Mouse (Mus musculus): Measurements from ENCODE around the gene Lgr4. TPM values are rescaled to one million over a fixed set of nuclear protein-coding genes. Genes with fewer than 3 reads are reported as not detected.

The Lgr4 gene
- polyA plus RNA-seq, 1 experiment from 2014 or later = 7.8 TPM

DNA sequence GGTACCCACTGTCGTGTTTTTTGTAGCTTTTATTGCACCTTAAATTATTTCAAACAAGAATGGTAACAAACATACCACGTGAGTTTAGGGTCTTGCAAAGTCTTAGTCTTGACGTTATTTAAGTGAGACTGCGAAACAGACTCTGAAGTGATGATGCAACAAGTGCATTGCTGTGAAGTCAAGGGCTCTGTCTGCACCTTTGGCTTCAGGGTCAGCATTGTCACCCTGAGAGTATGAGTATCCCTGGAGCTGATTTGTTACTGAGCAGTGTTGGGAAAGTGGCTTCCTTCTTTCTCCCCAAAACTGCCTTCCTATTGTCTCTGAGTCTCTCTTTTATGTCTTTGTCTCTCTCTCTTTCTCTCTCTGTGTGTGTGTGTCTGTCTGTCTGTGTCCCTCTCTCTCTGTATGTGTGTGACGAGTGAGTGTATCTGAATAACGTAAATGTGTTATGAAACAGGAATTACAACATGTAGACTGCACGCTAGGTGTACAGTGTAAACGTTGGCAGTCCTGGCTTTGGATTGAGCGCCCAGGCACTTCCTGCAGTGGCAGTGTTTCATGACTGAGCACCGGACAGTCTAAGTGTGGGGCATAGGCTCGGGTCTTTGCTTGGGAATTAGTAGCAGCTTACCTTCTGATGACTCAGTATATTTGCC lies 18.4 kb downstream of the Lgr4 start:
- no peaks in the 10 kb centered on the region for H3K9me3 ChIP-seq
- ATAC-seq (ENCODE audit: low FRiP score) = peak; percentile 39; the same call in 1 of the 2 replicates
- H3K4me2 ChIP-seq = no peak overlapping the region
- H3K27ac ChIP-seq = no peak overlapping the region
- H3K4me1 ChIP-seq = peaks cover 16% of the 10 kb centered on the region; the same call in 1 of the 2 replicates
- H3K27me3 ChIP-seq = peaks cover 66% of the 10 kb centered on the region
- WGBS = 41% methylated on average over 11 of the region's 11 CpGs
- H3K4me3 ChIP-seq (replicated peaks) = no peak overlapping the region
- no peak overlapping the region for H3K9ac ChIP-seq
- H3K36me3 ChIP-seq (replicated peaks) = no peaks in the 10 kb centered on the region

DNA sequence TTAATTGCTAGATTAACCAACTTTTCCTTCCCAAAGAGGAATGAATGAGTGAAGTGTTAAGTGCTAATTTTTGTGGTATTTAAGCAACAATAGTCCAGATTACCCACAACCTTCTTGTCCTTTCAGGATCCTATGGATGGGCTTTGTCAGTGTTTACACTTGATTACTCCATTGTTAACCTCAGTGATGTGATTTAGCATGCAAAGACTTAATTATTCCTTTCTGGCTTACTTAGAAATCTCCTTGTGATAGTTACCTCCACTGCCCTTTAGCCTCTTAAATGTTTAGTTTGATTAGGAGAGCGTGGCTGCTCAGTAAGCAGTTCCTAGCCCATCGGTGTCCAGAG lies 18.9 kb downstream of the Lgr4 start:
- ATAC-seq (ENCODE audit: low FRiP score) = 0 out of 2 replicates have a peak, but pooled peaks have one; percentile 5
- H3K27me3 ChIP-seq = peaks cover 65% of the 10 kb centered on the region
- no peak overlapping the region for H3K27ac ChIP-seq
- H3K4me3 ChIP-seq (replicated peaks) = no peak overlapping the region
- 16% methylated on average over 2 of the region's 2 CpGs for WGBS
- H3K36me3 ChIP-seq (replicated peaks) = no peaks in the 10 kb centered on the region
- H3K4me1 ChIP-seq = peaks cover 16% of the 10 kb centered on the region; the same call in 1 of the 2 replicates
- H3K9me3 ChIP-seq = no peaks in the 10 kb centered on the region
- H3K9ac ChIP-seq = no peak overlapping the region
- H3K4me2 ChIP-seq = no peak overlapping the region

DNA sequence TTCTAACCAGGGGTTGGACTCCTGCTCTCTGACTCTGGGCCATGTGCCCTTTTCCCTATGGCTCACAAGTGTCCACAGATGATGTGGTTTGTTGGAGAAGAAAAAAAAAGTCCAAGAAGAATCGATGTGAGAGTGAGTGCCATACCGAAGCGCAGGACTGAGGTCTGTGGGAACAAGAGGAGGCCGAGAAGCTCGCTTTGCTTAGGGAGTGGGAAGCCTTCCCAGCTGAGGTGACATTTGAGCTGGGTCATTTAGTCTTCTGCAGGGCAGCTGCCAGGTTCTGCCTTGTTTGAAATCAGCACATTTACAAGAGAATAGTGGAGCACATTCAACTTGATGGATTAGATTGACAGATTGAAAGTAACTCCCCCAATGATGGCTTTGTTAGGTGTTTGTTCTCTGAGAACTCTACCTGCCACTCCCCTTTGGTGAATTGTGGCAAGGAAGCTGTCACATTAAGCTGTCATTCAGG lies 24.6 kb downstream of the Lgr4 start:
- peak; percentile 66 for ATAC-seq (ENCODE audit: low FRiP score)
- Histone ChIP-seq H3K4me1 (peaks cover 37% of the 10 kb centered on the region), H3K9me3 (no peaks in the 10 kb centered on the region), H3K27ac (peak overlapping the region; percentile 61), H3K27me3 (peaks cover 53% of the 10 kb centered on the region), H3K4me2 (0 out of 2 replicates have a peak overlapping the region, but pooled peaks have one; percentile 3), H3K4me3 (replicated peaks) (no peak overlapping the region), H3K36me3 (replicated peaks) (no peaks in the 10 kb centered on the region), H3K9ac (no peak overlapping the region)
- under 1% methylated on average over 5 of the region's 5 CpGs for WGBS

DNA sequence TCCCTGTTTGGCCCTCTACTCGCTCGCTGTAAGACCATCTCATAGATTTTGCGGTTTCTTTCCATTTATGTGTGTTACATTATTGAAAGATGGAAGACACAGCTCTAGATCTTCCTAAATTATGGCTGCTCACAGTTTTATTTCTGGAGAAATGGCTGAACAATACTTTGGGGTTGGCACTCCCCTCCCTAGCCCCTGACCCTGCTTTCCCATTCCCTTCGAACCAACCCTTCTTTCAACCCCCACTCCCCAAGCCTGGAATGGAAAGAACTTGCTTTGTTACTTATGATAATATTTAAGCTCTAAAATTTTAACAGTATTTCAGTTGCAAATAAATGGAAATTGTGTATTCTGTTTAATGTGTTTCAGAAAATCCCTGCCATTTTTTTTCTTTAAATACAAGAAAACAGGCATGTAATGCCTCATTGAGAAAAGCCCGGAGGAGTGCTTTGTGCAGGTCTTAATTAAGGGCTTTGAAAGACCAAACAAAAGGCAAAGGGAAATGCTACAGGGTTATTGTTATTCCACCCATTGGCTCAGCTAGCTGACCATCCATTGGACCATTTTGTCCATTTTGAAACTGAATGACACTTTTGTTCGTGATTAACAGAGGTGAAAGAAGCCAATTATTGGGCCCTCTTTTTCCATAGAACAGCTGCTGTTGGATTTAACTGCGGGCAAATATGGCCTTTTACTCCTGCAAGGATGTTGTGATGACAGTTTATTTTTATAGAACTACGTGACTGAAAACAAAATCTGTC lies 25.5 kb downstream of the Lgr4 start:
- 10% methylated on average over 8 of the region's 8 CpGs for WGBS
- ATAC-seq (ENCODE audit: low FRiP score) = peak; percentile 86
- Histone ChIP-seq H3K27ac (peak overlapping the region; percentile 68), H3K9ac (no peak overlapping the region), H3K9me3 (no peaks in the 10 kb centered on the region), H3K4me2 (peak overlapping the region; percentile 15; the same call in 1 of the 2 replicates), H3K4me3 (replicated peaks) (no peak overlapping the region), H3K27me3 (peaks cover 60% of the 10 kb centered on the region), H3K36me3 (replicated peaks) (no peaks in the 10 kb centered on the region), H3K4me1 (peaks cover 37% of the 10 kb centered on the region)

DNA sequence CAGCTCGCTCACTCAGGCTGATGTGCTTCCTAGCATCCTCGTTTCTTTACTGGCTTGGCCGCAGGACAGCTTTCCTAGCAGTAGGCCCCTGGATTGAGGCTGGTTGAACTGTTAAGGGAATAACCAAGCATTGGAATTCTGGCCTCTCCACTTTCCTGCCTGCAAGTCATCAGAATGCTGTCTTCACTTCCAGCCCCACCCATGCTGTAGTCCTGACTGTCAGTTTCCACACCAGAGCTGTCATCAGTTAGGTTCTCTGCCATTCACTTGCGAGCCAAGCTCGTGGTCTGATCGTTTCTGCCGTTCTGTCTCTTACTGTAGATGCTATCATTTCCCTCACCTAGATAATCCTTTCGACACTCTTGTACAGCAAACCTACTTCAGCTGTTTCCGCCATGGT lies 27.5 kb downstream of the Lgr4 start:
- Histone ChIP-seq H3K4me3 (replicated peaks) (no peak overlapping the region), H3K27me3 (peaks cover 56% of the 10 kb centered on the region), H3K4me1 (peaks cover 37% of the 10 kb centered on the region), H3K4me2 (no peak overlapping the region), H3K36me3 (replicated peaks) (no peaks in the 10 kb centered on the region), H3K9ac (no peak overlapping the region), H3K9me3 (no peaks in the 10 kb centered on the region), H3K27ac (no peak overlapping the region)
- 73% methylated on average over 9 of the region's 9 CpGs for WGBS
- no peak for ATAC-seq (ENCODE audit: low FRiP score)

DNA sequence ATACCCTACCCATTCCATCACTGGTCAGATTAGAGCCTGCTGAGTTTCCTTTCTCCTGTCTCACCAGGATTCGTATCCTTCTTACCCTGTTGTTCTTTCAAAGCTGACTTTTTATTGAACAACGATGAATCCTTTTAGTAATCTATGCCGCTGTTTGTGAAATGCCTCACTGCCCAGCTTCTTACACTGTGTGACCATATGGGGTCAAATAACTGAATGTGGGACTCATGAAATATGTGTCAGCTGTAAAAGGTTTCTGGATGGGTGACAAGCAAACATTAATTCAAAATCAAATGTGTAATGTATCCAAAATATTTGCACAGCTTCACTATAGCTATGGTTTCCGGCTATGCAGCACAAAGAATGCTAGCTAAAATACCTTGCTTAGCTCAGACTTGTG lies 28.1 kb downstream of the Lgr4 start:
- ATAC-seq (ENCODE audit: low FRiP score) = no peak
- H3K9me3 ChIP-seq = no peaks in the 10 kb centered on the region
- H3K9ac ChIP-seq = no peak overlapping the region
- H3K27me3 ChIP-seq = peaks cover 60% of the 10 kb centered on the region
- peaks cover 41% of the 10 kb centered on the region for H3K4me1 ChIP-seq
- no peak overlapping the region for H3K4me3 ChIP-seq (replicated peaks)
- no peak overlapping the region for H3K27ac ChIP-seq
- H3K4me2 ChIP-seq = no peak overlapping the region
- WGBS = 53% methylated on average over 4 of the region's 4 CpGs
- no peaks in the 10 kb centered on the region for H3K36me3 ChIP-seq (replicated peaks)

DNA sequence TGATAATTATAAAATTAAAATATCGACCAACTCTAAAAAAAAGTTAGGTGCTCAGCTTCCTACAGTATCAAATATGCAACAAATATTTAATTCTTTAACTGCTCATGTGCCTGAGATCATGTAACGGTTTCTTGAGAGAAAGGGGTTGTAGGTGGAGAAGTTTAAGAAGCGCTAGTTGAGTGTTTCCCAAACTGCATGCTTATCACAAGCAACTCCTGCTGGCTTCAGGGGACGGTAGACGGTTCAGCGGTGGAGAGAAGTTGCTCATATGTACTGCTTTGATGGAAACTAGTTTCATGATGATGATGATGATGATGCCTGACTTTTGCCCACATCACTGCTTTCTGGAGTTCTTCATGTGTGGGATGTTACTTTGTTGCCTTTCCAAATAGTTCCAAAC lies 29.0 kb downstream of the Lgr4 start:
- no peaks in the 10 kb centered on the region for H3K36me3 ChIP-seq (replicated peaks)
- WGBS = 93% methylated on average over 6 of the region's 6 CpGs
- no peaks in the 10 kb centered on the region for H3K9me3 ChIP-seq
- no peak overlapping the region for H3K27ac ChIP-seq
- H3K27me3 ChIP-seq = peaks cover 69% of the 10 kb centered on the region
- ATAC-seq (ENCODE audit: low FRiP score) = no peak
- H3K9ac ChIP-seq = no peak overlapping the region
- peaks cover 41% of the 10 kb centered on the region for H3K4me1 ChIP-seq
- H3K4me2 ChIP-seq = no peak overlapping the region
- H3K4me3 ChIP-seq (replicated peaks) = no peak overlapping the region

DNA sequence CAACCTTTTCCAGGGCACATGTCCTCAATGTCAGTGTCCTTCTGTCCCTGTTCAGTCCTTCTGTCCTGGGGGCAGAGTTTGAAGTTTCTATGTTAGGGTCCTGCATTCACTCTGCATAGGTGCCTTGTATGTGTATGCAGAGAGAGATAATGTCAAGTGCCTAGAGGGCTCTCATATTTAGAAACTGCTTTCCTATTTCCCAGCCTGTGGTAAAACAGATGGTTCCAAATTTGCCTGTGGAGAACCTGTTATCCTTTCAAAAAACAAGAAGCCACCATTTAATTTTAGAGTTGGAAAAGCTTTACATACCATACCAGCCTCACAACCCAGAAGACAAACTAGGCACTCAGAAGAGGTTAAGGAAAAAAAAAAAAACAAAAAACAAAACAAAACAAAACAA lies 32.1 kb downstream of the Lgr4 start:
- H3K27me3 ChIP-seq = peaks cover 87% of the 10 kb centered on the region
- H3K4me1 ChIP-seq = peaks cover 32% of the 10 kb centered on the region
- H3K27ac ChIP-seq = no peak overlapping the region
- no peak for ATAC-seq (ENCODE audit: low FRiP score)
- H3K9ac ChIP-seq = no peak overlapping the region
- no peak overlapping the region for H3K4me3 ChIP-seq (replicated peaks)
- H3K4me2 ChIP-seq = no peak overlapping the region
- H3K36me3 ChIP-seq (replicated peaks) = no peaks in the 10 kb centered on the region
- no peaks in the 10 kb centered on the region for H3K9me3 ChIP-seq

DNA sequence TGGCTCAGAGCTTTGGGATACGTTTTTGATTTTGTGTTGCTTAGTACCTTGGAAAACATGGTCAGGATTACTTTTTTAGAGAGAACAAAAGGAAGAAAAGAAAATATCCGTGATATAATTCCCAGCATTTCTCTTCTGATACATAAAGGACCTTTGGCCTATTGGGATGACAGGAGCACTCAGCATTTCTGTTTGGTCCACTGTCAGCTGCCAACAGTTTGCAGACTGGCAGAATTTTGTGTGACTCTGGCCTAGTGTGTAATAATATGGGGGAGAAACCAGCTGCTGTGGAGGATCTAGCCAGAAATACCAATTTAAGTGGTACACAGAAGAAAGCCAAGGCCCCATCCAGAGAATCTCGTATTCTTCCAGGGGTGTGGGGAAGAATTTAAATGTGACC lies 32.9 kb downstream of the Lgr4 start:
- no peak overlapping the region for H3K27ac ChIP-seq
- no peak overlapping the region for H3K9ac ChIP-seq
- no peak for ATAC-seq (ENCODE audit: low FRiP score)
- no peaks in the 10 kb centered on the region for H3K36me3 ChIP-seq (replicated peaks)
- peaks cover 87% of the 10 kb centered on the region for H3K27me3 ChIP-seq
- WGBS = 67% methylated on average over 3 of the region's 3 CpGs
- H3K4me2 ChIP-seq = no peak overlapping the region
- H3K4me3 ChIP-seq (replicated peaks) = no peak overlapping the region
- H3K4me1 ChIP-seq = peaks cover 33% of the 10 kb centered on the region
- no peaks in the 10 kb centered on the region for H3K9me3 ChIP-seq

DNA sequence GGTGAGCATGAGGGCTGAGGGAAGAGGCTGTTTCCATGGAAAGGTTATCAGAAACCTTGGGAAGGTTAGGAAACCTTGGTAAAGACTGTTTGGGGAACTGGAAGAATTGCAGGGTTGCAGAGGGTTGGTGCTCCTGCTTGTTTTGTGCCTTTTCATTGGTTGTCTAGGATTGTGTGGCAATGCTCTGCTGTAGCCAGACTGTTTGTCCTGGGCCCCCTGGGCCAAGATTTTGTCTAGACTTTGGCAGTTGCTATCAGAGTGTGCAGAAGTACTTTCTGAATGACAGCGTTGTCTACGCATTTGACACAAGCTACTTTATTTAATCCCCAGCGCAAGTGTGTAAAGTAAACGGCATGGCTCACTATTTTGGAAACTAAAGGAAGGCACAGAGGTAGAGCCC lies 33.6 kb downstream of the Lgr4 start:
- no peak overlapping the region for H3K4me2 ChIP-seq
- H3K4me1 ChIP-seq = peaks cover 32% of the 10 kb centered on the region
- ATAC-seq (ENCODE audit: low FRiP score) = no peak
- 80% methylated on average over 4 of the region's 4 CpGs for WGBS
- H3K27me3 ChIP-seq = peaks cover 84% of the 10 kb centered on the region
- H3K27ac ChIP-seq = no peak overlapping the region
- H3K36me3 ChIP-seq (replicated peaks) = no peaks in the 10 kb centered on the region
- no peak overlapping the region for H3K4me3 ChIP-seq (replicated peaks)
- H3K9ac ChIP-seq = no peak overlapping the region
- H3K9me3 ChIP-seq = no peaks in the 10 kb centered on the region

DNA sequence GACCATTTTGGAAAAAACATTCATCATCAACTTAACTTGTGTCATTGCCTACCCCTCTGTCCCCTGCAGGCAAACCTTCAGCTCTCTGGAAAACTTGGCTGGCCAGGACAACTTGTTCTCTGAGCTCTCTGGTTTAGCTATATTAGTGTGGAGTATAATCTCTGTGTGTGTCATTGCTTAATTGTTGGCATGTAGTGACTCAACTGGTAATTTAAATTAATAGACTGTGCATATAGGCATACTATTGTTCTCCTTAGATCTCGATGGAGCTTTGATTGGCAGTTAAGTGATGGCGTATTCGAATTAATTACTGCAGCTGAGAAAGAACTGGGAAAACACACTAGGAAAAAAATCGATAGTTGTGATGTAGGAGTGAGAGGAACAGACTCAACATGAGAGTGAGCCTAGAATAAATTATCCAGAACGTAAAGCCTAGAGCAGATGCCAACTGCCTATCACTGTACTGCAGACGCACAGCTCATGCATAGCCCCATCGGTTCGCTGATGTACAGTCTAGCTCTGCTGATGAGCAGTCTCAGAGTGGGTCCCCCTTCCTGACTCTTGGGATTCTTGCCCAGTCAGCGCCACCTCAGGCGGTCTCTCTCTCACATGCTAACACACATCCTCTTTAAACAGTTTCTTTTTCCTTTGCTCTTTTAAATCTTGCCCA lies 35.7 kb downstream of the Lgr4 start:
- no peaks in the 10 kb centered on the region for H3K9me3 ChIP-seq
- 54% methylated on average over 10 of the region's 10 CpGs for WGBS
- peaks cover 32% of the 10 kb centered on the region for H3K4me1 ChIP-seq
- no peak overlapping the region for H3K4me2 ChIP-seq
- H3K4me3 ChIP-seq (replicated peaks) = no peak overlapping the region
- ATAC-seq (ENCODE audit: low FRiP score) = peak; percentile 76
- no peak overlapping the region for H3K9ac ChIP-seq
- H3K27me3 ChIP-seq = peaks cover 86% of the 10 kb centered on the region
- H3K36me3 ChIP-seq (replicated peaks) = no peaks in the 10 kb centered on the region
- no peak overlapping the region for H3K27ac ChIP-seq

DNA sequence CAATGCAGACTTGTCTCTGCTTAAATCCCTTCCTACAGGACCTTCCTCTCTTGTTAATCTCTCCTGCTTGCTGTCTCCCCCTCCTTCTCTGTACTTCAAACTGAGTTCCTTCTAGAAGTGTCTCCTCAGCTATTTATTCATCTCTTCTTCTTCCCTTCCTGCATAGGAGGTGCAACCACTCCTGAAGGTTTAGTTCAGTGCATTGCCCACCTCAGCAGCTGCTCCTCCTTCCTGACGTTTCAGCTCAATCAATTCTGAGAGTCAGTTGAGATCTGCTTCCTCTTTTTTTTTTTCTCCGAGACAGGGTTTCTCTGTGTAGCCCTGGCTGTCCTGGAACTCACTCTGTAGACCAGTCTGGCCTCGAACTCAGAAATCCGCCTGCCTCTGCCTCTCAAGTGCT lies 36.4 kb downstream of the Lgr4 start:
- peaks cover 91% of the 10 kb centered on the region for H3K27me3 ChIP-seq
- H3K4me2 ChIP-seq = no peak overlapping the region
- no peaks in the 10 kb centered on the region for H3K9me3 ChIP-seq
- H3K36me3 ChIP-seq (replicated peaks) = no peaks in the 10 kb centered on the region
- no peak overlapping the region for H3K27ac ChIP-seq
- no peak overlapping the region for H3K4me3 ChIP-seq (replicated peaks)
- H3K4me1 ChIP-seq = peaks cover 32% of the 10 kb centered on the region
- H3K9ac ChIP-seq = no peak overlapping the region
- ATAC-seq (ENCODE audit: low FRiP score) = no peak
- WGBS = 78% methylated on average over 4 of the region's 4 CpGs
